Mouse (Mus musculus): ENCODE results near the gene Ssr3.

- no peak for TF ChIP-seq EP300 (optimal IDR thresholded peaks at IDR 0.05)
- TF ChIP-seq CTCF (IDR thresholded peaks at IDR 0.05; ENCODE audit: low read depth), result no peak
These were observed 34.1 kb downstream of the Ssr3 start for GRCm38 (mm10) chr3:65358275-65358674.

All from stomach, postnatal 0 days (tissue).